Mouse (Mus musculus): ENCODE results near the gene Lxn.

DNA sequence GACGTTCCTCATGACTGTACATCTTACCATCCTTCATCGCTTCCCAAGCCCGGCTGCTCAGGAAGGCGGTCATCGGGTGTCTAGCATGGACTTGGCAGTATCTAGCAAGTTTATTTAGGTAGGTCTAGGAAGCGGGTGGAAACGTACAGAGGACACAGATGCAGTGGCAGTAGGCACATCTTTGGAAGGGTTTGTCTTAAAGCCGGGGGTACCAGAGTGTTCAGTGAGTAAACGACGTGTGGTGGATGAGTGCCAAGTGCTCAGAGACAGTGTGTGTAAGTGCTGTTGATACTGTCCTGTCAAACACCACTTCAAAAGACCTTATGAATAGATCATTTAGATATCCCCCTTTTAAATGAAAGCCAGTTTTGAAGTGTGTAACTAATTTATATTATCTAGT is 1.1 kb downstream of the Lxn start:
- TF ChIP-seq EP300 (IDR thresholded peaks at IDR 0.05; ENCODE audit: insufficient read depth, low read depth, low read length): no peak
- no peak for TF ChIP-seq CTCF (IDR thresholded peaks at IDR 0.05)
